Mouse (Mus musculus) cerebellum, adult 9-11 months (tissue): ENCODE data around the gene Cxcr5.

ENCODE experiments used
- DNase-seq: peaks from one replicate; pipeline ENCODE4 v3.0.0; 2022

Gene Cxcr5

DNA sequence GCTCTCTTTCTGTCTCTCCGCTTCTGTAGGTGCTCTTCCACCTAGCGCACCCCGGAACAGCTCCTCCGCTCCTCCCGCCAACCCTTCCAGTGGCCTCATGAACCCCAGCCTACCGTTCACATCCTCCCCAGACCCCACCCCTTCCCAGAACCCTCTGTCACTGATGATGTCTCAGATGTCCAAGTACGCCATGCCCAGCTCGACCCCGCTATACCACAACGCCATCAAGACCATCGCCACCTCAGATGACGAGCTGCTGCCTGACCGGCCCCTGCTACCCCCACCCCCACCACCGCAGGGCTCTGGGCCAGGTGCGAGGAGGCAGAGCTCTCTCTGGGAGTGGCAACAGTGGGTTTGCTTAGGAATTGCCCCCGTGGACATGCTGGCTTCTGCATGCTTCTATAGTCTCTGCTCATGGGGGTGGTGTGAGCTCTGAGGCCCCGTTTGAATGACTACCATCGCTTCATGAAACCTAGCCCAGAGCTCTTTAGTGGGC lies 53.5 kb downstream of the Cxcr5 start:
- DNase-seq, result peak; percentile 59

GRCm38 (mm10) chr9:44507345-44507744 lies 54.3 kb downstream of the Cxcr5 start:
- DNase-seq, result peak; percentile 46

DNA sequence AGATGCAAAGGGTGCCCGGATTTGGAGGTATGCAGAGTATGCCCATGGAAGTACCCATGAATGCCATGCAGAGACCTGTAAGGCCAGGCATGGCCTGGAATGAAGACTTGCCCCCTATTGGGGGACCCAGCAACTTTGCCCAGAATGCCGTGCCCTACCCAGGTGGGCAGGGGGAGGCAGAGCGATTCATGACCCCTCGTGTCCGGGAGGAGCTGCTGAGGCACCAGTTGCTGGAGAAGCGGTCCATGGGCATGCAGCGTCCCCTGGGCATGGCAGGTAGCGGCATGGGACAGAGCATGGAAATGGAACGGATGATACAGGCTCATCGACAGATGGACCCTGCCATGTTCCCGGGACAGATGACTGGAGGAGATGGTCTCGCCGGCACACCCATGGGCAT lies 55.1 kb downstream of the Cxcr5 start:
- DNase-seq, result peak; percentile 51

- DNase-seq, result peak; percentile 65
These were observed 55.7 kb downstream of the Cxcr5 start for GRCm38 (mm10) chr9:44505824-44506467.

DNA sequence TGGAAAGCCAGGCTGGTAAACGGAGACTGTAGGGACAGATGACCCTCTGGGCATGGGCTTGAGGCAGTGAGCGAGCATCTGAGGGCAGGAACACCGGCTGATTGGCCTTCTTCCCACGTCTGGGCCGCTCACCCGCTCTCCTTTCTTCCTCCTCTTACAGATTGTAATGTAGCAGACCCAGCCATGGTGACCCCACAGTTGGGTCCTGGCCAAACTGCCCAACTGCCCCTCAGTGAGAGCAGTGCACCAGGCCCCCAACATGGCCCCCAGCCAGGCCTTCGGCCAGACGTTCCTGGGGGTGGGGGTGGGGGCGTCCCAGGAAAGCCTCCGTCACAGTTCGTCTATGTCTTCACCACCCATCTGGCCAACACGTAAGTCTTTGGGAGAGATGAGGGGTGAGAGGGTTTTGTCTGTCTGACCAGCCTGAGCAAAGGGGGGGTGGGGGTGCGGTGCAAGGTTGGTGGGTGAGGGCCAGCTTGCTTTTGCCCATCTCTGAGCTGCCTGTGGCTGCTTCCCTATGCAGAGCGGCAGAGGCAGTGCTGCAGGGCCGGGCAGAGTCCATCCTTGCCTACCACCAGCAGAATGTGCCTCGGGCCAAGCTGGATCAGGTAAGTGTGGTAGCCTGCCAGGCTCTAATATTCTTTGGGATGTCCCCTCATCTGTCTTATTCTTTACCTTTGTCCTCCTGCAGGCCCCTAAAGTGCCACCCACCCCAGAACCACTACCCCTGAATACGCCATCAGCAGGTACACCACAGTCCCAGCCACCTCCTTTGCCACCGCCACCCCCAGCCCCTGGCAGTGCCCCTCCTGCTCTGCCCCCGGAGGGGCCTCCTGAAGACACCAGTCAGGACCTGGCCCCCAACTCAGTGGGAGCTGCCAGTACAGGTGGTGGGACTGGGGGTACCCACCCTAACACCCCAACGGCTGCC lies 56.5 kb downstream of the Cxcr5 start:
- peak; percentile 66 for DNase-seq

DNA sequence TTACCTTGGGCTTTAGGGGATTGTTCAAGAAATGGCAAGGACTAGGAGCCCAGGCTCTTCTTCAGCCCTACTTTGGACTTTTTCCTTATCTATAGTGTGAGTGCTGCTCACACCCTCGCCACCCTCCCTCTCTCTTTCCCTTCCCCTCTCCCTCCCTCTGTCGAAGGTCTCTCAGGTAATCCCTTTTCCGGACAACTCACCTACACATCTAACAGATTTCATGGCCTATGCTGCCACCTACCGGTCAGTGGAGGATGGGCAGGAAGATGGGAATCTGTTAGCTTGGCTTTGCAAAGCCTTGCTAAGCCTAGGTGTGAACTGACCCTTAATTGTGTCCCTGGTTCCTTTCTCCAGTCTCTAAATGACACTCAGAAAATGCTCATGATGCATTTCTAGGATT lies 59.7 kb downstream of the Cxcr5 start:
- DNase-seq, result peak; percentile 86

DNA sequence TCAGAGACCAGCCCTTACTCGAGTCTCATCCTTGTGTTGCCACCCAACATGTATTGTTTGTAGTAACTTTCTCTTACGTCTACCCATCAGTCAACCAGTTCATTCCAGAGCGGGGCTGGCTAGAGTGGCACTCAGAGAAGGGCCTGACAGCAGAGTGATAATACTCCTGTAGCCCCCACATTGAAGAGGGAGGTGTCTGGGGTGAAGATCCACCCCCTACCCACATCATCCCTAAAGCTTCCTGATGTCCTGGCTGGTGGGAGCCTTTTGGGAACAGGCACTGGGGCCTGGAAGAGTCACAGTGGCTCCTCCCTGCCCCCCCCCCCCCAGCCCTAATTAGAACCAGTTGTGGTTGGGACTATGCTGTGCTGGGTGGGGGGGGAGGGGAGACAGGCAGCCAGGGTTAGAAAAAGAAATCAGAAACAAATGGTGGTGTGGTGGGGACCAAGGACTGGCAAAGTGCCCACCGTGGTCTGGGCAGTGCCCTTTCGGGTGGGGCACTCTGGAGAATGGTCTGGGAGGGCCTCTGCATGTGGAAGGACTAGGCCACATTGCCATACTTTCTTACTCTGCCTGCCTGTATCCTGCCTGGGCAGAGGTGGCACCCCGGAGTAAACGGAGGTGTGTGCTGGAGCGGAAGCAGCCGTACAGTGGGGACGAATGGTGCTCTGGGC lies 60.3 kb downstream of the Cxcr5 start:
- peak; percentile 65 for DNase-seq

GRCm38 (mm10) chr9:44500638-44501175 lies 61.0 kb downstream of the Cxcr5 start:
- DNase-seq, result peak; percentile 56

GRCm38 (mm10) chr9:44500163-44500533 lies 61.5 kb downstream of the Cxcr5 start:
- peak; percentile 48 for DNase-seq

GRCm38 (mm10) chr9:44499356-44500162 lies 62.1 kb downstream of the Cxcr5 start:
- peak; percentile 82 for DNase-seq

DNA sequence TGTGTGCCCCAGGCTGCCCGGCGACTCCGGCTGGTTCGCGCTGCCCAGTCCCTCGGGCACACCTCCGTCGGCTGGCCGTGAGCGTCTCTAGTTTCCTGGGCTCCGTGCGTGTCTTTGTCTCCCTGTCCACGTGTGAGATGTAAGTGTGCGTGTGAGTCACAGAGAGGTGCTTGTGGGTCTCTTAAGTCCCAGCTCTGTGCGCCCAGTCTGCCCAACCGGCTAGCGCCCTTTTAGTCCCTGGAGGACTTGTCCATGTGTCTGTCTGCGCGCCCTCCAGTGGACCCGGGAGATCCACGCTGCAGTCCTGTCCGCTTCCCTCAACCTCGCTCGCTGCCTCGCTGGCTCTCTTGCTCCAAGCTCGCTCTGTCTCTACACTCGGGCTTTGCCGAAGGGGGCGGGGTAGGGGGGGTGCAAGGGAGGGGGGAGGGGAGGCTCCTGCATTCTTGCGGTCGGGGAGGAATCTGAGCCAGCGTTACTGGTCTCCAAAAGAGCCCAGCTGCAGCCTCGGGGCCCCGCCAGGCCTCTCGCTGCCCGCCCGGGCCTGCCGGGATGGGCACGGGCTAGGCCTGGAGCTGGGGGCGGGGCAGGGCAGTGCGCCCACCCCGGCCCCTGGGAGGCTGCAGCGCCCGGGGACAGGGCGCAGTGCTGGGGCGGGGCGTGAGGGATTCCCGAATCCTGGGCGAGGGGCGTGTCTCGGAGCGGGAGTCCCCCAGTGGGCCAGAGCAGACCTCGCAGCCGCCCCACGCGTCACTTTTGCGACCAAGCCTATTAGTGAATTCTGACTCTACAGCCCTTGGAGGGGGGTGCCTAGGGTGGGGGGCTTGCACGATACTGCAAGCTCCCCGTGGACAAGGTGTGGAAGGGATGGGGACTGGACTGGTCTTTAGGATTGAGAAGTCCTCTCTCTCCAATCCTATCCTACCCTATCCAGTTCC lies 63.0 kb downstream of the Cxcr5 start:
- peak; percentile 75 for DNase-seq

DNA sequence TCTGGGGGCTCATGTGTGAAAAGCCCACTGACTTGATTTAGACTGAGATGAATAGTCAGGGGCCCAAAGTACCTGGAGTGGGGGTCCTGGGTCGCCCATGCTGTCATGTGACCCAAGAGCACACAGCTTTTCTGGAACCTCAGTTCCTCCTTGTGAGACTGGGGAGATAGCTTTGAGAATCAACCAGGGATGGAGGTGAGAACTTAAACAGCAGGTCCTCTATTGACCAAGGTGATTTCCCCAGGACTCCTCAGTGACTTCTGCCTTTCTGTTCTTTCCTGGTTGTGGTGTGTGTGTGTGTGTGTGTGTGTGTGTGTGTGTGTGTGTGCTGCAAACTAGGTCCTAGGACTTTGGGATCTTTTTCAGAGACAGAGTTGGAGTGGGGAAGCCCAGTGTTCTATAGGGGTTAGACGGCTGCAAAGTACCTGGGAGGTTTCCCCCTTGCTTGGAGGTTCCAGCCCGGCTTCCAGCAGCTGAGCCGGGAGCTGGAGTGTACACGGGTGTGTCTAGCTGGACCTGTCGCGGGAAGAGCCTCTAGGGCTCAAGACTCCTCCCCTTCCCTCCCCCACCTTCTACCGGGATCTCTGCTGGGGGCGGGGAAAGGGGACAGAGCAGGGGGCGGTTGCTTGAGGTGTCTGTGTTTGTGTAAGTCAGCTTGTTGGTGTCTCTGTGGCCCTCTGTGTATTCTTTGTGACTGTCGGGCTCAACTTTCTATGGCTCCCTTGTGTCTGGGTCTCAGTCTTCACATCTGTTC lies 63.9 kb downstream of the Cxcr5 start:
- DNase-seq, result peak; percentile 54

GRCm38 (mm10) chr9:44496803-44497461 lies 64.7 kb downstream of the Cxcr5 start:
- peak; percentile 43 for DNase-seq

- peak; percentile 25 for DNase-seq
These were observed 65.8 kb downstream of the Cxcr5 start for GRCm38 (mm10) chr9:44495810-44496344.

DNA sequence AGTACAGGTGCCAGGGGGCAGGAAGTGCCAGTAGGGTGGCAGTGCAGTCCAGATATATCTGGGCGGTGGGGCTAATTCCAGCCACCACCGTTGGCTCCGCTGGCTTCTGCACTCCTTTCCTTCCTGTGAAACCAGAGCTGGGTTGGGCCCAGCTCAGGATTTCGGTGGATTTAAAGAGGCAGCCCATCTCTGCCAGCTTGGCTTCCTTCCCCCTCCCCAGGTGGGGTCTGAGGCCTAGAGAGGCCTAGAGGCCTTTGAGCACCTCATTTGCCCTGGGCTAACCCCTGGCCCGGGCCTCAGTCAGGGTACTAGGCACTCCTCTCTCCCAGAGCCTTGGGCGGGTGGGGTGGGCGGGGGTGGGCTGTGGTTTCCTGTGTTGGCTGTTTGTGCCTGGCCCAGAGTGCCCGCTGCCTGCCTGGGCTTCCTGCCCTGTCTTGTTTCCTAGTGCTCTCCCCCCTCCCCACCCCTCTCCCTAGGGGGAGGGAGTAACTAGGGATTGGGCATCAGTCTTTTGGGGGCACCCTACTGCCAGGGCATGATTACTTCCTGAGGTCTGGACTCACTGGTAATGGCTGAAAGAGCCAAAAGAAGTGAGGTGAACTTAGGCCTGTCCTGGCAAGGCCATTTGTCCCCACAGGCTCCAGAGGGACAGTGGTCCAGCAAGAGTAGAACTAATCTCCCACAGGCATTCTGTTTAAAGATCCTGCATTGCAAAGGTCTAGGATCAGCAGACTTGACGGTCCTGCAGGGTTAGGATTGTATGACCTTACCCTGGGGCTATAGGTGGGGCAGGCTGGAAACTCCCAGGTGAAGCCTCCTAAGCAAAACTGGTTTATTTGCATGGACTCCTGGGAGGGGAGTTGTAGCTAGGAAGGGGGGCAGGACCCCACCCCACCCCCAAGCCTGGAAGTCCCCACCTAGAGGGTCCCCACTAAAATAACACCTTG lies 66.5 kb downstream of the Cxcr5 start:
- DNase-seq, result peak; percentile 65

DNA sequence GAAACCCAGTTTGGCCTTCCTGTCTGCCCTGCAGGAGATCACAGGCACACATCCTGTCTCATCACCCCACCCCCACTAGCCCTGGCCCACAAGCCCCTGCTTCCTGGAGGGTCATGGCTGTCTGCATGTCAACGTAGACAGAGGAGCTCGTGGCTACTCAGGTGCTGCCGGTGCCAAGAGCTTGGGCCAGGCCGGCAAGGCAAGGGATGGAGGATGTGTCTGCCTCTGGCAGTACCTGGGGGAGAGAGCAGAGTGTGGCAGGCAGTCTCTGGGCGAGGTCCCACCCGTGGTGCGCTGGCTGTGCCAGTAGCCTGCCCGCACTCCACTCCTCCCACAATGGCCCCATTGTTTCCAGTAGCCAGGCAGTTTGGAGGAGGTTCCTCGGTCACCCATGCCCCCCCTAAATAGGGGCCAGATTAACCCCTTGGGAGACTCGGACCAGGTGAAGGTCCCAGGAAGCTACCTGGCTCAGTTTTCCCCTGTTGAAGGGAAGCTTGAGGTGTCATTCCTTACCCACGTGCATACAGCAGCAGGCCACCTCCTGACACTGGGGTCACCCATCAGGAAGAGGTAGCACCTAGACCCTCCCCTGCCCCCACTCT lies 67.3 kb downstream of the Cxcr5 start:
- DNase-seq, result peak; percentile 73

- peak; percentile 77 for DNase-seq
These were observed 68.8 kb downstream of the Cxcr5 start for GRCm38 (mm10) chr9:44492631-44493461.
